Mouse (Mus musculus) left cerebral cortex, postnatal 25 days (tissue): ENCODE measurements around the gene Eif1ad. TPM values are rescaled to one million over a fixed set of nuclear protein-coding genes. Genes with fewer than 3 reads are reported as not detected.

ENCODE experiments used
- DNase-seq, 2 experiments: peaks; one replicate each; pipeline ENCODE4 v3.0.0; 2022; ENCODE audit warnings: low spot score in 2 of 2, mixed read lengths in 1 of 2
- intact Hi-C: fragments of 180-260 bp; cut with DNase I; formaldehyde crosslinking; loops from one replicate; pipeline ENCODE4 v1.15.1; 2025
- total RNA-seq, 2 experiments: library from RNA; stranded (reverse); gene quantifications; 2 replicates each; pipeline ENCODE4 v1.2.3; 2021

Eif1ad gene
- total RNA-seq, 2 experiments from 2014 or later: 24.9 to 25.6 TPM

- DNase-seq: no peak
- intact Hi-C loops: no loop called here
Measured at GRCm38 (mm10) chr19:5410641-5411040, 44.1 kb downstream of the Eif1ad start.

DNA sequence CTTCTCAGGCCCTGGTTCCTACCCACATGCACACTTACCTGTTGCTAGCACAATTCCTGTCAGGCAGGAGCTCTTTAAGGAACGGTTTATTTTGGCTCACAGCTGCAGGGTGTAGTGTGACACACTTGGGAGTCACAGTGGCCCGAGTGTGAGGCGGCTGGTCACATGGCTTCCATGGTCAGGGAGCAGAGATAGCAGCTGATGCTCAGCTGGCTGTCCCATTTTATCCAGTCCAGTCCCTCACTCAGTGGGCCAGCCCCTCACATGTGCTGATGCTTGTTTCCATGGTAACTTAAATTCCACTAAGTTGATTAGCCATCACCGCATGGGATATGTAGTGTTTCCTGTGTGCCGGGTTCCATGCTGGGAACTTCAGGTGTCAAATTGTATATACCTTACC is 45.4 kb downstream of the Eif1ad start:
- DNase-seq: no peak
- intact Hi-C loops: no loop called here

GRCm38 (mm10) chr19:5413840-5414239 is 47.3 kb downstream of the Eif1ad start:
- DNase-seq: no peak
- intact Hi-C loops: no loop called here

DNA sequence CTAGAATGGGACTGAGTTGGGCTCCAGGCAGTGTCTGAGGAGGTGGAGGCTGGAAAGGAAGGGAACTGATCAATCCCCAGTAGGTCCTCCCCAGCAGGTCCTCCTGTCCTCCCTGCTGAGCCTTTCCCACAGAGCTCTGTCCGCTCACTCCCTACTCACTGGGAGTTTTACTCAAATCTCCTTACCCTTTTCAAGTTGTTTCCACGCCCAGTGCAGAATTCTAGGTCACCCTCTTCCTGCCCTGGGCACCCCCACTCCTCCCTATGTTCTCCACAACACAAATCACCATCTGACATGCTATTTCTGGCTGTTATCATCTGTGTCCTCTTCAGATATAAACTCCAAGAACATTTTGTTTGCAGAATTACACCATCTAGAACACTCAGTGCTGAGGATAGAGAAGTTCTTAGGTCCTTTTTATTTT is 48.0 kb downstream of the Eif1ad start:
- DNase-seq: no peak
- intact Hi-C loops: no loop called here

- intact Hi-C loops: no loop called here
- no peak for DNase-seq
Measured at GRCm38 (mm10) chr19:5418750-5419466, 52.4 kb downstream of the Eif1ad start.

DNA sequence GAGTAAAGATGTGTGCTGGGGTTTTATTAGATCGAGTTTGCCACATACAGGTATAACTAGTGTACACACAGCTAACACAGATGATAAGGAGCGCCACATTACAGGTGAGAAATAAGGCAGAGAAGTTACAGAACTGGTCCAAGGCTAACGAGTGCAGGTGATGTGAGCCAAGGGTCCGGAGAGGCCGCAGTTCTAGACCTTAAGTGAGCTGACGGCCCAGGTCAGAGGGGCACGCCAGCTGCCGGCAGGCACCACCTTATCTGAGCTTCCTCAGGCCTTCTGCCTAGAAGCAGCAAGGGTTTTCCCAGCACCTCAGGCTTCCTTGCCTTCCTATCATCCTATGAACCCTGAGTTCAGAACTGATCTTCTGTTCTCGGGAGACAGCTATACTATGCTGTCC is 53.1 kb downstream of the Eif1ad start:
- intact Hi-C loops: no loop called here
- DNase-seq: no peak

DNA sequence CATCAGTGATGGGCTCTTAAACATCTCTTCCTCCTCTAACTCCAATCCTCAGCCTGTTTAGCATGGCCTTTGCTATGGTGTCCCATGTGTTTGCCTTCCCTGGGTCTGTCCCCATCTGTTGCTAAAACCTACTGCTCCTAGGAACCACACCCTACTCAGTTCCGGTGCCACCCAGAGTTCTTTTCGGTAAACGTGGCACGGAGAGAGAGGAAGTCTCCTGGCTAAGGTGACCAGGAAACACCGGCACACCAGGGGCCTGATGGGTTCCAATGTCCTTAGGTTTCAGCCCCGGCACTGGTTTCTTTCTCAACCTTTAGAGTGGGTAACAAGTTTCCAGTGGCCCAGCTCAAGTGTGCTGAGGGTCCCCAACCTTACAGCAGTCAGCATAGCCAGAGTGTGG is 54.0 kb downstream of the Eif1ad start:
- intact Hi-C loops: no loop called here
- no peak for DNase-seq

Other genes with a start within 250 kb of the Eif1ad start
- gene Klc2, start 248.2 kb upstream of the Eif1ad start, total RNA-seq: 100 to 1,000 TPM; 245 to 251 TPM
- 10 to 100 TPM; 60.3 to 62.2 TPM for gene Pacs1, start 93.6 kb upstream of the Eif1ad start, total RNA-seq
- gene Sf3b2, start 71.3 kb upstream of the Eif1ad start, total RNA-seq: 100 to 1,000 TPM; 196 to 198 TPM
- 10 to 100 TPM; 84.3 to 92.4 TPM for gene Gal3st3, start 68.4 kb upstream of the Eif1ad start, total RNA-seq
- gene Catsper1, start 31.0 kb upstream of the Eif1ad start, total RNA-seq: not detected
- gene Cst6, start 17.2 kb upstream of the Eif1ad start, total RNA-seq: 10 to 100 TPM; 21.2 to 23.9 TPM
- 10 to 100 TPM; 83.4 to 84.4 TPM for gene Banf1, start 427 bp downstream of the Eif1ad start, total RNA-seq
- 10 to 100 TPM; 87.9 to 92.8 TPM for gene Sart1, start 22.0 kb downstream of the Eif1ad start, total RNA-seq
- not detected for gene Tsga10ip, start 35.8 kb downstream of the Eif1ad start, total RNA-seq
- gene Drap1, start 58.2 kb downstream of the Eif1ad start, total RNA-seq: 100 to 1,000 TPM; 197 to 233 TPM
- gene AI837181, start 58.4 kb downstream of the Eif1ad start, total RNA-seq: 10 to 100 TPM; 70.2 to 73.3 TPM
- gene Fosl1, start 80.8 kb downstream of the Eif1ad start, total RNA-seq: not detected
- 10 to 100 TPM; 26.4 to 27.9 TPM for gene Ccdc85b, start 91.2 kb downstream of the Eif1ad start, total RNA-seq
- gene Fibp, start 93.9 kb downstream of the Eif1ad start, total RNA-seq: 10 to 100 TPM; 81.9 to 92.9 TPM
- under 1 TPM; 0.73 to 0.80 TPM for gene Ctsw, start 101.8 kb downstream of the Eif1ad start, total RNA-seq
- 10 to 100 TPM; 15.2 to 16.4 TPM for gene Efemp2, start 107.2 kb downstream of the Eif1ad start, total RNA-seq
- gene Mus81, start 121.7 kb downstream of the Eif1ad start, total RNA-seq: 10 to 100 TPM; 30.7 to 30.9 TPM
- 1,000 to 10,000 TPM; 1,474 to 1,552 TPM for gene Cfl1, start 123.7 kb downstream of the Eif1ad start, total RNA-seq
- 1 to 10 TPM; 5.1 to 7.7 TPM for gene 1700020D05Rik, start 137.0 kb downstream of the Eif1ad start, total RNA-seq
- gene Snx32, start 143.8 kb downstream of the Eif1ad start, total RNA-seq: 10 to 100 TPM; 80.4 to 81.0 TPM
- not detected for gene Ovol1, start 193.9 kb downstream of the Eif1ad start, total RNA-seq
- gene Ap5b1, start 201.3 kb downstream of the Eif1ad start, total RNA-seq: 1 to 10 TPM; 5.2 to 6.4 TPM
- gene Rnaseh2c, start 235.1 kb downstream of the Eif1ad start, total RNA-seq: 10 to 100 TPM; 68.0 to 82.1 TPM
- 10 to 100 TPM; 83.9 to 93.4 TPM for gene Kat5, start 243.5 kb downstream of the Eif1ad start, total RNA-seq